ENCODE assay signal across 8 mouse cellular contexts in the genomic region with DNA sequence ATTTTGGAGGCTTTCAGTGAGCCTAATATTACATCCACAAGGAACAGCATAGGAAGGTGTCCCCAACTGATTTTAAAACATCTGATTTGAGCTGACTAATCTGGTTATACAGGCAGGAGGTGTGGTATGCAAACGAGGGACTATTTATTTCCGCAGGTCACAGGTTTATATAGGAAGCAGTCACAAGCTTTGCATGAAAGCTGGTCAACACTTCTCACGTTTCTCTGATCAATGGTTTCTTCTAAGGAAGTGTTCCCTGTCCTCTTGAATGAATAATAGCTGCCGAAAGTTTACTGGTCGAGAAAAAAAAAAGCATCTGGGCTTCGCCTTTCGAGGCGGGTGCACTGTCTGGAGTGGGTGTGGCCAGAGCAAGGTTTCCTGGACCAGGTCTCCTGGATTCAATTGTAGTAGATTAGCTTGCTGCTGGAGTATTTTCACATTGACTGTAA. TPM values are rescaled to one million over a fixed set of nuclear protein-coding genes. Genes with fewer than 3 reads are reported as not detected.
DNase-seq lines count a peak whose midpoint lies in the region; ATAC-seq and TF ChIP-seq lines count a peak whose summit lies in the region.

No protein-coding gene starts in this region.

- WGBS in forebrain, embryonic 14.5 days: 21% methylated on average over 8 of the region's 8 CpGs
- 4% methylated on average over 8 of the region's 8 CpGs for WGBS in intestine, postnatal 0 days
- 2% methylated on average over 8 of the region's 8 CpGs for WGBS in small intestine, adult 2 months

- peak; percentile 48 for DNase-seq in adrenal gland, postnatal 10 days
- DNase-seq in adrenal gland, adult 8-10 months: no peak
- DNase-seq in NIH3T3 (ENCODE audit: low read depth): peak; percentile 35
- no peak for DNase-seq in forebrain, embryonic 14.5 days (ENCODE audit: low spot score)
- DNase-seq in lung, adult 18-20 months: peak; percentile 15 to 34
- no peak for DNase-seq in gastrocnemius, postnatal 4 days (ENCODE audit: low spot score in 2 of 2)

- peaks cover 14% of the 10 kb centered on the region for H3K36me3 ChIP-seq in forebrain, embryonic 14.5 days (ENCODE audit: control insufficient read depth, insufficient read depth, low read length)
- H3K36me3 ChIP-seq in intestine, postnatal 0 days (ENCODE audit: control insufficient read depth, insufficient read depth): peaks cover 16% of the 10 kb centered on the region
- H3K36me3 ChIP-seq in small intestine, adult 2 months (ENCODE audit: control insufficient read depth, insufficient read depth, low read length): peaks cover 3% of the 10 kb centered on the region

- no peak overlapping the region for H3K27ac ChIP-seq in forebrain, embryonic 14.5 days (ENCODE audit: low read depth, low read length)
- H3K27ac ChIP-seq in intestine, postnatal 0 days (ENCODE audit: low read depth, low read length): peak overlapping the region; percentile 24; the same call in 1 of the 2 replicates
- peak overlapping the region; percentile 62 for H3K27ac ChIP-seq in small intestine, adult 2 months (ENCODE audit: insufficient read depth, low read depth, low read length)

- H3K4me3 ChIP-seq in forebrain, embryonic 14.5 days (ENCODE audit: low read depth, low read length): no peak overlapping the region
- H3K4me3 ChIP-seq in intestine, postnatal 0 days (ENCODE audit: low read depth, low read length): peak overlapping the region; percentile 93
- H3K4me3 ChIP-seq in small intestine, adult 2 months (ENCODE audit: low read depth, low read length): peak overlapping the region; percentile 38

- no peaks in the 10 kb centered on the region for H3K27me3 ChIP-seq in forebrain, embryonic 14.5 days (replicated peaks; ENCODE audit: control insufficient read depth, insufficient read depth, low read length)
- H3K27me3 ChIP-seq in intestine, postnatal 0 days (replicated peaks; ENCODE audit: control insufficient read depth, insufficient read depth, low read length): no peaks in the 10 kb centered on the region
- H3K27me3 ChIP-seq in small intestine, adult 2 months (ENCODE audit: control insufficient read depth, insufficient read depth, low read length): no peaks in the 10 kb centered on the region

- H3K4me1 ChIP-seq in forebrain, embryonic 14.5 days (ENCODE audit: control insufficient read depth, insufficient read depth, low read length): peaks cover 6% of the 10 kb centered on the region; the same call in 1 of the 2 replicates
- H3K4me1 ChIP-seq in intestine, postnatal 0 days (replicated peaks; ENCODE audit: control insufficient read depth, insufficient read depth, low read length): 0 out of 2 replicates have a peak, but pooled peaks cover 2% of the 10 kb centered on the region
- H3K4me1 ChIP-seq in small intestine, adult 2 months (ENCODE audit: control insufficient read depth, insufficient read depth, insufficient read length, low read length): peaks cover 4% of the 10 kb centered on the region

- peak overlapping the region; percentile 73 for H3K4me2 ChIP-seq in forebrain, embryonic 14.5 days (ENCODE audit: low read length)
- H3K4me2 ChIP-seq in intestine, postnatal 0 days (replicated peaks; ENCODE audit: low read depth): peak overlapping the region; percentile 85

- no peaks in the 10 kb centered on the region for H3K9me3 ChIP-seq in forebrain, embryonic 14.5 days (replicated peaks; ENCODE audit: control insufficient read depth, low read length)
- no peaks in the 10 kb centered on the region for H3K9me3 ChIP-seq in intestine, postnatal 0 days (ENCODE audit: control insufficient read depth)

- no peak overlapping the region; the same call in 1 of the 2 replicates for H3K9ac ChIP-seq in forebrain, embryonic 14.5 days (ENCODE audit: low read length)
- H3K9ac ChIP-seq in intestine, postnatal 0 days (ENCODE audit: low read depth, low read length): no peak overlapping the region

- ATAC-seq in forebrain, embryonic 14.5 days: no peak
- ATAC-seq in intestine, postnatal 0 days: no peak

- no peak for TF ChIP-seq POLR2A in small intestine, adult 2 months (IDR thresholded peaks at IDR 0.05; ENCODE audit: low read depth, low read length)

- TF ChIP-seq CTCF in intestine, postnatal 0 days (IDR thresholded peaks at IDR 0.05; ENCODE audit: low read depth): no peak
- no peak for TF ChIP-seq CTCF in small intestine, adult 2 months (IDR thresholded peaks at IDR 0.05; ENCODE audit: extremely low read depth, insufficient read length, insufficient replicate concordance, low read depth, low read length)

RNA-seq across cellular contexts. Expression of gene Dip2a, which starts 1.0 kb away (rescaled TPM):
- 10 to 100 TPM; 30.8 to 39.4 TPM for total RNA-seq in adrenal gland, postnatal 10 days (2021)
- 10 to 100 TPM; 23.2 to 41.3 (median 31.9) TPM for total RNA-seq in adrenal gland, adult 8-10 months (2022)
- polyA plus RNA-seq in forebrain, embryonic 14.5 days (2014; fragmentation: Nextera tagmentation; extraction: Ambion mirVana): 5.6 and 6.9 TPM in 2 replicates
- polyA plus RNA-seq in intestine, postnatal 0 days (2015; fragmentation: Nextera tagmentation; extraction: Ambion mirVana): 5.0 and 6.3 TPM in 2 replicates
- polyA plus RNA-seq in small intestine, adult 2 months (2012; rRNA removed): 9.6 and 15.5 TPM in 2 replicates
- total RNA-seq in gastrocnemius, postnatal 4 days (2021): 10 to 100 TPM; 19.6 to 23.9 TPM

Comparison
In these comparisons a context has a peak if more than half of its experiments do, and no peak if none do; other contexts are left out.
1. DNase-seq: peak in adrenal gland, postnatal 10 days (single experiment), NIH3T3 (single experiment) and lung, adult 18-20 months (2 of 2); none in adrenal gland, adult 8-10 months (single experiment), forebrain, embryonic 14.5 days (single experiment) and gastrocnemius, postnatal 4 days (0 of 2).